ENCODE assay signal across 25 mouse cellular contexts in genomic region chr4:4828131-4828530, GRCm38 (mm10). TPM values are rescaled to one million over a fixed set of nuclear protein-coding genes. Genes with fewer than 3 reads are reported as not detected.
DNase-seq lines count a peak whose midpoint lies in the region; ATAC-seq and TF ChIP-seq lines count a peak whose summit lies in the region.
"Had no signal": no experiment of that assay in that cellular context is flagged by ENCODE, and none has a peak within 500 bp of the region (broad histone marks: within the 10 kb centered on the region; RNA-seq: fewer than 3 reads in every experiment).

No protein-coding gene starts in this region.

- no peak overlapping the region for H3K27ac ChIP-seq in kidney, embryonic 15.5 days
- H3K27ac ChIP-seq in kidney, embryonic 14.5 days (ENCODE audit: low read depth, low read length): no peak overlapping the region
- H3K27ac ChIP-seq in kidney, postnatal 0 days: no peak overlapping the region
- no peak overlapping the region for H3K27ac ChIP-seq in midbrain, postnatal 0 days (ENCODE audit: low read depth, low read length)
- no peak overlapping the region for H3K27ac ChIP-seq in midbrain, embryonic 16.5 days (ENCODE audit: low read length)
- H3K27ac ChIP-seq: embryonic facial prominence, embryonic 10.5 days; embryonic facial prominence, embryonic 12.5 days; forebrain, embryonic 13.5 days; forebrain, embryonic 15.5 days had no signal

- ATAC-seq in kidney, embryonic 15.5 days (replicated peaks; ENCODE audit: low FRiP score): 0 out of 2 replicates have a peak, but pooled peaks have one; percentile 56
- no peak for ATAC-seq in kidney, embryonic 14.5 days (ENCODE audit: low FRiP score, low TSS enrichment)
- no peak for ATAC-seq in kidney, postnatal 0 days (replicated peaks; ENCODE audit: low FRiP score, low read depth)
- ATAC-seq in midbrain, postnatal 0 days (ENCODE audit: low FRiP score): no peak
- no peak for ATAC-seq in midbrain, embryonic 16.5 days
- ATAC-seq: activated CD4-positive, CD25-positive, alpha-beta regulatory T cell, adult 4 months; CD4-positive, CD25-positive, alpha-beta regulatory T cell, adult 4 months; forebrain, embryonic 13.5 days; forebrain, embryonic 15.5 days; Patski had no signal

- no peak overlapping the region for H3K4me2 ChIP-seq in kidney, embryonic 15.5 days
- H3K4me2 ChIP-seq in kidney, embryonic 14.5 days (replicated peaks; ENCODE audit: low read depth, low read length): no peak overlapping the region
- H3K4me2 ChIP-seq in kidney, postnatal 0 days (ENCODE audit: low read length): no peak overlapping the region
- no peak overlapping the region for H3K4me2 ChIP-seq in midbrain, postnatal 0 days (ENCODE audit: low read depth, low read length, poor library complexity, severe bottlenecking)
- no peak overlapping the region for H3K4me2 ChIP-seq in midbrain, embryonic 16.5 days (ENCODE audit: low read length)
- H3K4me2 ChIP-seq: embryonic facial prominence, embryonic 12.5 days; forebrain, embryonic 13.5 days; forebrain, embryonic 15.5 days had no signal

- no peaks in the 10 kb centered on the region for H3K27me3 ChIP-seq in kidney, embryonic 15.5 days
- no peaks in the 10 kb centered on the region for H3K27me3 ChIP-seq in kidney, embryonic 14.5 days (ENCODE audit: control insufficient read depth, insufficient read depth, low read length)
- no peaks in the 10 kb centered on the region for H3K27me3 ChIP-seq in kidney, postnatal 0 days (ENCODE audit: insufficient read depth, low read length)
- no peaks in the 10 kb centered on the region for H3K27me3 ChIP-seq in midbrain, postnatal 0 days (ENCODE audit: insufficient read depth, low read length)
- no peaks in the 10 kb centered on the region for H3K27me3 ChIP-seq in midbrain, embryonic 16.5 days (ENCODE audit: control insufficient read depth, insufficient read depth, low read depth, low read length)
- H3K27me3 ChIP-seq: CH12.LX; embryonic facial prominence, embryonic 12.5 days; forebrain, embryonic 13.5 days; forebrain, embryonic 15.5 days; Patski had no signal

- TF ChIP-seq CTCF in kidney, postnatal 0 days (IDR thresholded peaks at IDR 0.05; ENCODE audit: low read depth): no peak
- TF ChIP-seq CTCF in midbrain, postnatal 0 days (IDR thresholded peaks at IDR 0.05): no peak
- no peak for TF ChIP-seq CTCF in brain, embryonic 14.5 days (IDR thresholded peaks at IDR 0.05; ENCODE audit: borderline replicate concordance, extremely low read depth, insufficient read depth, insufficient read length)

- H3K9me3 ChIP-seq in kidney, embryonic 15.5 days (replicated peaks): no peaks in the 10 kb centered on the region
- no peaks in the 10 kb centered on the region for H3K9me3 ChIP-seq in kidney, embryonic 14.5 days (ENCODE audit: control insufficient read depth, low read length)
- H3K9me3 ChIP-seq in kidney, postnatal 0 days (replicated peaks; ENCODE audit: low read length): no peaks in the 10 kb centered on the region
- no peaks in the 10 kb centered on the region for H3K9me3 ChIP-seq in midbrain, postnatal 0 days (ENCODE audit: low read length)
- H3K9me3 ChIP-seq in midbrain, embryonic 16.5 days (replicated peaks; ENCODE audit: control insufficient read depth, low read length, poor library complexity, severe bottlenecking): no peaks in the 10 kb centered on the region
- H3K9me3 ChIP-seq: embryonic facial prominence, embryonic 10.5 days; embryonic facial prominence, embryonic 12.5 days; forebrain, embryonic 13.5 days; forebrain, embryonic 15.5 days; G1E had no signal

- TF ChIP-seq POLR2A in brain, embryonic 14.5 days (IDR thresholded peaks at IDR 0.05; ENCODE audit: borderline replicate concordance, extremely low read depth, insufficient read depth, insufficient read length, poor library complexity, severe bottlenecking): no peak

- WGBS in kidney, embryonic 15.5 days: 32% methylated on average over 2 of the region's 2 CpGs
- WGBS in kidney, embryonic 14.5 days: 51% methylated on average over 2 of the region's 2 CpGs
- WGBS in kidney, postnatal 0 days: 30% methylated on average over 2 of the region's 2 CpGs
- 31% methylated on average over 2 of the region's 2 CpGs for WGBS in midbrain, postnatal 0 days
- 38% methylated on average over 2 of the region's 2 CpGs for WGBS in midbrain, embryonic 16.5 days

- H3K4me1 ChIP-seq in kidney, embryonic 15.5 days: no peaks in the 10 kb centered on the region
- no peaks in the 10 kb centered on the region for H3K4me1 ChIP-seq in kidney, embryonic 14.5 days (ENCODE audit: control insufficient read depth, insufficient read depth, low read length)
- no peaks in the 10 kb centered on the region for H3K4me1 ChIP-seq in kidney, postnatal 0 days (replicated peaks; ENCODE audit: insufficient read depth, low read length)
- no peaks in the 10 kb centered on the region for H3K4me1 ChIP-seq in midbrain, postnatal 0 days (ENCODE audit: insufficient read depth, low read length)
- no peaks in the 10 kb centered on the region for H3K4me1 ChIP-seq in midbrain, embryonic 16.5 days (ENCODE audit: control insufficient read depth, insufficient read depth, low read length)
- H3K4me1 ChIP-seq: embryonic facial prominence, embryonic 10.5 days; embryonic facial prominence, embryonic 12.5 days; forebrain, embryonic 13.5 days; forebrain, embryonic 15.5 days had no signal

- peak; percentile 4 for DNase-seq in kidney, postnatal 0 days (ENCODE audit: low spot score)
- DNase-seq in kidney, adult 9 months: no peak
- DNase-seq in midbrain, postnatal 0 days (ENCODE audit: low spot score): peak; percentile 6
- DNase-seq in brain, embryonic 14.5 days (ENCODE audit: low read depth): peak; percentile 5
- DNase-seq: adrenal gland, adult 8-10 months; adrenal gland, postnatal 14 days; adrenal gland, postnatal 36 days; B cell, adult 2 months; cerebellum, adult 11-12 months; cerebellum, adult 2 months; cerebellum, adult 9-10 months; cerebellum, postnatal 10 days; cerebellum, postnatal 25 days had no signal

- H3K4me3 ChIP-seq in kidney, embryonic 15.5 days (replicated peaks): no peak overlapping the region
- H3K4me3 ChIP-seq in kidney, embryonic 14.5 days (ENCODE audit: low read length): no peak overlapping the region
- H3K4me3 ChIP-seq in kidney, postnatal 0 days (replicated peaks; ENCODE audit: low read depth, low read length): no peak overlapping the region
- no peak overlapping the region for H3K4me3 ChIP-seq in midbrain, postnatal 0 days (ENCODE audit: low read depth, low read length)
- H3K4me3 ChIP-seq in midbrain, embryonic 16.5 days (ENCODE audit: low read depth, low read length): no peak overlapping the region
- H3K4me3 ChIP-seq: embryonic facial prominence, embryonic 10.5 days; embryonic facial prominence, embryonic 12.5 days; forebrain, embryonic 13.5 days; forebrain, embryonic 15.5 days had no signal

- H3K36me3 ChIP-seq in kidney, embryonic 15.5 days: no peaks in the 10 kb centered on the region
- H3K36me3 ChIP-seq in kidney, embryonic 14.5 days (ENCODE audit: control insufficient read depth, insufficient read depth, low read length): no peaks in the 10 kb centered on the region
- H3K36me3 ChIP-seq in kidney, postnatal 0 days (ENCODE audit: insufficient read depth, low read length): no peaks in the 10 kb centered on the region
- no peaks in the 10 kb centered on the region for H3K36me3 ChIP-seq in midbrain, postnatal 0 days (ENCODE audit: insufficient read depth, low read length)
- H3K36me3 ChIP-seq in midbrain, embryonic 16.5 days (ENCODE audit: control insufficient read depth, insufficient read depth, low read length): no peaks in the 10 kb centered on the region
- H3K36me3 ChIP-seq: embryonic facial prominence, embryonic 10.5 days; embryonic facial prominence, embryonic 12.5 days; forebrain, embryonic 15.5 days; G1E had no signal

- no peak overlapping the region for H3K9ac ChIP-seq in kidney, embryonic 15.5 days
- no peak overlapping the region for H3K9ac ChIP-seq in kidney, embryonic 14.5 days (ENCODE audit: low read depth, low read length)
- H3K9ac ChIP-seq in kidney, postnatal 0 days (ENCODE audit: low read depth, low read length): no peak overlapping the region
- H3K9ac ChIP-seq in midbrain, postnatal 0 days (replicated peaks; ENCODE audit: low read length, poor library complexity, severe bottlenecking): no peak overlapping the region
- H3K9ac ChIP-seq in midbrain, embryonic 16.5 days (ENCODE audit: low read depth, low read length): no peak overlapping the region
- H3K9ac ChIP-seq: embryonic facial prominence, embryonic 12.5 days; forebrain, embryonic 13.5 days; forebrain, embryonic 15.5 days had no signal

RNA-seq across cellular contexts. Expression of gene Impad1, which starts 35.0 kb away (rescaled TPM):
- 38.7 and 39.9 TPM in 2 replicates for polyA plus RNA-seq in kidney, embryonic 15.5 days (2015; fragmentation: Nextera tagmentation; extraction: Ambion mirVana)
- 53.5 and 53.8 TPM in 2 replicates for polyA plus RNA-seq in kidney, embryonic 14.5 days (2014; fragmentation: Nextera tagmentation; extraction: Ambion mirVana)
- 39.2 and 42.0 TPM in 2 replicates for polyA plus RNA-seq in kidney, postnatal 0 days (2015; fragmentation: Nextera tagmentation; extraction: Ambion mirVana)
- total RNA-seq in midbrain, postnatal 0 days (2014; rRNA removed): 95.1 and 126 TPM in 2 replicates
- 36.1 and 42.4 TPM in 2 replicates for polyA plus RNA-seq in midbrain, postnatal 0 days (2015; fragmentation: Nextera tagmentation; extraction: Ambion mirVana)
- polyA plus RNA-seq in midbrain, embryonic 16.5 days (2015; fragmentation: Nextera tagmentation; extraction: Ambion mirVana): 40.3 and 41.7 TPM in 2 replicates
- 30.4 and 41.2 TPM in 2 replicates for polyA plus RNA-seq in brain, embryonic 14.5 days (2012; rRNA removed)
